Comparison of ENCODE assay signal across 10 mouse cellular contexts in genomic region chr11:20638841-20639240, GRCm38 (mm10).
A peak's percentile ranks its signal among the peaks of the same experiment; 100 is the strongest.
DNase-seq lines count a peak whose midpoint lies in the region; ATAC-seq and TF ChIP-seq lines count a peak whose summit lies in the region.
"Had no signal": no experiment of that assay in that cellular context is flagged by ENCODE, and none has a peak within 500 bp of the region (broad histone marks: within the 10 kb centered on the region; RNA-seq: fewer than 3 reads in every experiment).

No protein-coding gene starts in this region.

- TF ChIP-seq POLR2A in bone marrow macrophage, adult 2 months (IDR thresholded peaks at IDR 0.05; ENCODE audit: borderline replicate concordance, low read depth, low read length): no peak

- no peak overlapping the region for H3K4me2 ChIP-seq in hindbrain, embryonic 14.5 days (replicated peaks)
- H3K4me2 ChIP-seq in hindbrain, embryonic 13.5 days: no peak overlapping the region
- H3K4me2 ChIP-seq: embryonic facial prominence, embryonic 12.5 days had no signal

- DNase-seq in hindbrain, embryonic 14.5 days (ENCODE audit: low spot score): peak; percentile 76
- DNase-seq in CD8-positive naive resting alpha-beta T cell, adult 2 months (ENCODE audit: low read depth in 2 of 2, low spot score in 2 of 2): peak; percentile 83 to 88
- peak in 1 of 2 experiments; percentile 84 for DNase-seq in layer of hippocampus, adult 2 months (ENCODE audit: low spot score in 2 of 2)
- peak; percentile 83 for DNase-seq in thymus, postnatal 0 days (ENCODE audit: low spot score)

- no peaks in the 10 kb centered on the region for H3K27me3 ChIP-seq in hindbrain, embryonic 14.5 days (ENCODE audit: control insufficient read depth, insufficient read depth, low read length)
- H3K27me3 ChIP-seq in hindbrain, embryonic 13.5 days: no peaks in the 10 kb centered on the region
- H3K27me3 ChIP-seq: embryonic facial prominence, embryonic 12.5 days; lung, embryonic 15.5 days had no signal

- H3K4me3 ChIP-seq in hindbrain, embryonic 14.5 days (replicated peaks; ENCODE audit: low read length): no peak overlapping the region
- no peak overlapping the region for H3K4me3 ChIP-seq in hindbrain, embryonic 13.5 days
- no peak overlapping the region for H3K4me3 ChIP-seq in bone marrow macrophage, adult 2 months (ENCODE audit: insufficient read depth, low read length)
- no peak overlapping the region for H3K4me3 ChIP-seq in layer of hippocampus, adult 2 months
- H3K4me3 ChIP-seq: embryonic facial prominence, embryonic 12.5 days; lung, embryonic 15.5 days had no signal

- WGBS in hindbrain, embryonic 14.5 days: 27% methylated on average over 3 of the region's 3 CpGs
- 31% methylated on average over 3 of the region's 3 CpGs for WGBS in hindbrain, embryonic 13.5 days

- no peaks in the 10 kb centered on the region for H3K36me3 ChIP-seq in hindbrain, embryonic 14.5 days (replicated peaks; ENCODE audit: control insufficient read depth, insufficient read depth)
- H3K36me3 ChIP-seq in hindbrain, embryonic 13.5 days: no peaks in the 10 kb centered on the region
- H3K36me3 ChIP-seq: embryonic facial prominence, embryonic 12.5 days; lung, embryonic 15.5 days had no signal

- peak; percentile 95 for TF ChIP-seq CTCF in bone marrow macrophage, adult 2 months (IDR thresholded peaks at IDR 0.05; ENCODE audit: low read depth, low read length)
- peak; percentile 97 for TF ChIP-seq CTCF in layer of hippocampus, adult 2 months (conservative IDR thresholded peaks at IDR 0.05)

- H3K9me3 ChIP-seq in hindbrain, embryonic 14.5 days (ENCODE audit: control insufficient read depth, low read length): no peaks in the 10 kb centered on the region
- H3K9me3 ChIP-seq in hindbrain, embryonic 13.5 days: no peaks in the 10 kb centered on the region
- H3K9me3 ChIP-seq: embryonic facial prominence, embryonic 12.5 days; lung, embryonic 15.5 days had no signal

- H3K4me1 ChIP-seq in hindbrain, embryonic 14.5 days (replicated peaks; ENCODE audit: control insufficient read depth, insufficient read depth, low read length): peaks cover 34% of the 10 kb centered on the region
- H3K4me1 ChIP-seq in hindbrain, embryonic 13.5 days (replicated peaks): peaks cover 48% of the 10 kb centered on the region
- peaks cover 9% of the 10 kb centered on the region for H3K4me1 ChIP-seq in bone marrow macrophage, adult 2 months (ENCODE audit: control insufficient read depth, insufficient read depth, low read length)

- no peak overlapping the region for H3K9ac ChIP-seq in hindbrain, embryonic 14.5 days
- no peak overlapping the region for H3K9ac ChIP-seq in hindbrain, embryonic 13.5 days
- H3K9ac ChIP-seq: embryonic facial prominence, embryonic 12.5 days; lung, embryonic 15.5 days had no signal

- ATAC-seq in hindbrain, embryonic 14.5 days (ENCODE audit: low FRiP score): no peak
- no peak for ATAC-seq in hindbrain, embryonic 13.5 days (ENCODE audit: low FRiP score)
- peak; percentile 48; the same call in 1 of the 2 replicates for ATAC-seq in erythroid progenitor cell, adult 5-6 weeks (replicated peaks; ENCODE audit: low FRiP score, poor library complexity, severe bottlenecking)
- ATAC-seq in megakaryocyte progenitor cell, adult 5-6 weeks (replicated peaks; ENCODE audit: poor library complexity): peak; percentile 59

- no peak overlapping the region for H3K27ac ChIP-seq in hindbrain, embryonic 14.5 days
- no peak overlapping the region for H3K27ac ChIP-seq in hindbrain, embryonic 13.5 days
- H3K27ac ChIP-seq in bone marrow macrophage, adult 2 months (ENCODE audit: insufficient read depth, low read depth, low read length): no peak overlapping the region
- H3K27ac ChIP-seq in layer of hippocampus, adult 2 months: no peak overlapping the region
- H3K27ac ChIP-seq: embryonic facial prominence, embryonic 12.5 days had no signal

Comparison
In these comparisons a context has a peak if more than half of its experiments do, and no peak if none do; other contexts are left out.
1. ATAC-seq: peak in erythroid progenitor cell, adult 5-6 weeks (single experiment) and megakaryocyte progenitor cell, adult 5-6 weeks (single experiment); none in hindbrain, embryonic 14.5 days (single experiment) and hindbrain, embryonic 13.5 days (single experiment).